Mouse (Mus musculus) brown adipose tissue, adult 24 weeks (tissue): ENCODE data around the gene Gm11273. TPM values are rescaled to one million over a fixed set of nuclear protein-coding genes. Genes with fewer than 3 reads are reported as not detected.
"Not testable (repeated sequence)": the region's sequence is repeated elsewhere in the genome, so short reads cannot be mapped to it uniquely, and the experiment has no call there.

ENCODE experiments used
- H3K27ac ChIP-seq: fragments of 200-500 bp; replicated peaks from 2 replicates; pipeline ENCODE4 v1.5.1; 2012; ENCODE audit warnings: low read depth, mild to moderate bottlenecking, low read length
- H3K4me1 ChIP-seq: fragments of 200-500 bp; 2 replicates; pipeline ENCODE4 v1.6.1; 2012; ENCODE audit warnings: low read length, mixed read lengths; ENCODE audit not compliant: control insufficient read depth, insufficient read depth, insufficient read length
- H3K4me3 ChIP-seq: fragments of 200-500 bp; 2 replicates; pipeline ENCODE4 v1.5.1; 2012; ENCODE audit warnings: low read depth, mild to moderate bottlenecking, low read length, moderate library complexity; ENCODE audit not compliant: insufficient read depth
- polyA plus RNA-seq: library from polyadenylated mRNA; stranded (reverse); fragments of >200 nt; gene quantifications from 2 replicates; pipeline ENCODE4 v1.2.4, GENCODE M21; 2012; ENCODE audit not compliant: missing spikeins, insufficient read depth, insufficient read length

The Gm11273 gene
- polyA plus RNA-seq, 1 experiment, result 124 TPM

GRCm38 (mm10) chr13:21468061-21469019 lies 32.9 kb downstream of the Gm11273 start, which contains the start of gene Nkapl:
TSS of gene Nkapl (minus strand) at chr13:21468509.
- Histone ChIP-seq H3K4me3 (peak within 1 kb of the TSS; percentile 74), H3K4me1 (0 out of 2 replicates have a peak, but pooled peaks cover 2% of the 10 kb centered on the region), H3K27ac (no peak within 1 kb of the TSS)

- no peak overlapping the region for H3K4me3 ChIP-seq
Observed at GRCm38 (mm10) chr13:21467336-21467735, 33.9 kb downstream of the Gm11273 start.

GRCm38 (mm10) chr13:21462516-21462915 lies 38.7 kb downstream of the Gm11273 start:
- not testable (repeated sequence) for H3K4me1 ChIP-seq, H3K4me3 ChIP-seq, H3K27ac ChIP-seq

More at GRCm38 (mm10) chr13:21467336-21467735, 33.9 kb downstream of the Gm11273 start:
- Histone ChIP-seq H3K4me1 (0 out of 2 replicates have a peak, but pooled peaks cover 2% of the 10 kb centered on the region), H3K27ac (no peak overlapping the region)

- Histone ChIP-seq H3K4me3 (no peak overlapping the region), H3K4me1 (peaks cover 8% of the 10 kb centered on the region; the same call in 1 of the 2 replicates), H3K27ac (no peak overlapping the region)
Observed at GRCm38 (mm10) chr13:21456347-21456746, 44.9 kb downstream of the Gm11273 start.

GRCm38 (mm10) chr13:21454133-21454532 lies 47.1 kb downstream of the Gm11273 start:
- Histone ChIP-seq H3K4me1 (peaks cover 10% of the 10 kb centered on the region; the same call in 1 of the 2 replicates), H3K27ac (no peak overlapping the region), H3K4me3 (no peak overlapping the region)

- Histone ChIP-seq H3K27ac (peak within 1 kb of the TSS; percentile 96), H3K4me3 (peak within 1 kb of the TSS; percentile 83), H3K4me1 (peaks cover 13% of the 10 kb centered on the region; the same call in 1 of the 2 replicates)
Observed at GRCm38 (mm10) chr13:21453449-21453848, 47.8 kb downstream of the Gm11273 start, which contains the start of gene Zscan26. TSS of gene Zscan26 (minus strand) at chr13:21453730.

GRCm38 (mm10) chr13:21453042-21453441 lies 48.2 kb downstream of the Gm11273 start:
- Histone ChIP-seq H3K27ac (peak overlapping the region; percentile 96), H3K4me1 (peaks cover 13% of the 10 kb centered on the region; the same call in 1 of the 2 replicates), H3K4me3 (peak overlapping the region; percentile 83)

Other genes with a start within 250 kb of the Gm11273 start
- gene Gpx5, start 208.7 kb downstream of the Gm11273 start, polyA plus RNA-seq, result not detected in 2 replicates
- not detected in 2 replicates for gene Gpx6, start 189.3 kb downstream of the Gm11273 start, polyA plus RNA-seq
- not detected in 2 replicates for gene Olfr1367, start 154.5 kb downstream of the Gm11273 start, polyA plus RNA-seq
- gene Zscan12, start 138.6 kb downstream of the Gm11273 start, polyA plus RNA-seq, result 2.5 and 3.3 TPM in 2 replicates
- 22.9 and 36.8 TPM in 2 replicates for gene Zkscan3, start 98.7 kb downstream of the Gm11273 start, polyA plus RNA-seq
- 0.42 TPM in 1 of 2 replicates, not detected in the other for gene Pgbd1, start 60.4 kb downstream of the Gm11273 start, polyA plus RNA-seq
- 16.1 and 18.3 TPM in 2 replicates for gene Zscan26, start 47.7 kb downstream of the Gm11273 start, polyA plus RNA-seq
- gene Nkapl, start 32.9 kb downstream of the Gm11273 start, polyA plus RNA-seq, result 1.3 and 2.5 TPM in 2 replicates
- 1.7 and 2.2 TPM in 2 replicates for gene Zkscan4, start 22.5 kb downstream of the Gm11273 start, polyA plus RNA-seq
- not detected in 2 replicates for gene Gm10065, start 22.0 kb downstream of the Gm11273 start, polyA plus RNA-seq
- gene AK157302, start 6.2 kb downstream of the Gm11273 start, polyA plus RNA-seq, result 1.6 TPM in 1 of 2 replicates, not detected in the other
- 6.0 and 6.4 TPM in 2 replicates for gene Zkscan8, start 29.7 kb upstream of the Gm11273 start, polyA plus RNA-seq
- not detected in 2 replicates for gene Olfr1366, start 41.4 kb upstream of the Gm11273 start, polyA plus RNA-seq
- not detected in 2 replicates for gene Olfr1535, start 58.5 kb upstream of the Gm11273 start, polyA plus RNA-seq
- gene Olfr1364, start 80.3 kb upstream of the Gm11273 start, polyA plus RNA-seq, result not detected in 2 replicates
- not detected in 2 replicates for gene Olfr1362, start 112.6 kb upstream of the Gm11273 start, polyA plus RNA-seq
- not detected in 2 replicates for gene Olfr11, start 141.1 kb upstream of the Gm11273 start, polyA plus RNA-seq
- not detected in 2 replicates for gene Olfr1361, start 162.0 kb upstream of the Gm11273 start, polyA plus RNA-seq
- not detected in 2 replicates for gene Olfr1360, start 176.0 kb upstream of the Gm11273 start, polyA plus RNA-seq
- gene Olfr1359, start 196.7 kb upstream of the Gm11273 start, polyA plus RNA-seq, result not detected in 2 replicates
- not detected in 2 replicates for gene Hist1h2bl, start 214.7 kb upstream of the Gm11273 start, polyA plus RNA-seq
- not detected in 2 replicates for gene Hist1h2ai, start 215.0 kb upstream of the Gm11273 start, polyA plus RNA-seq
- not detected in 2 replicates for gene Hist1h3h, start 216.2 kb upstream of the Gm11273 start, polyA plus RNA-seq
- not detected in 2 replicates for gene Hist1h2bm, start 220.6 kb upstream of the Gm11273 start, polyA plus RNA-seq
- not detected in 2 replicates for gene Hist1h4j, start 233.6 kb upstream of the Gm11273 start, polyA plus RNA-seq
- gene Hist1h4k, start 249.1 kb upstream of the Gm11273 start, polyA plus RNA-seq, result 4.7 TPM in 1 of 2 replicates, not detected in the other